16 mouse cellular contexts compared by ENCODE assay signal in the genomic region with DNA sequence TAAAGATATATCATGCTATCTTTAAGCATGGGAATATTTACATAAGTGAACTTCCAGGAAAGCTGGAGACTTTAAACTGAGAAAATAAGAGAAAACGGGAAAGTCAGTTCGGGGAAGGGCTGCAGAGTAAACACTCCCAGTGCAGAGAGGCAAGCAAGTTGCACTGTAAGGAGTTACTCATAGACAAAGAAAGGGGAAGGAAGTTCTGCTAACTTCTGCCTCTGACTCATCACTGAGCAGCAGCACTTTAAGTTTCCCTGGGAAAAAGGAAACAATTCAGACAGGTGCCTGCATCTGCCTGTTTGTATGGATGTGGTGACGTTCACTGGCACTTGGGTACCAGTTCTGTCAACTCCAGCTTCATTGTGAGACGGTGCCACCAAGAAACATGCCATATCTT. TPM values are rescaled to one million over a fixed set of nuclear protein-coding genes. Genes with fewer than 3 reads are reported as not detected.
DNase-seq lines count a peak whose midpoint lies in the region; ATAC-seq lines count a peak whose summit lies in the region.
"Had no signal": no experiment of that assay in that cellular context is flagged by ENCODE, and none has a peak within 500 bp of the region (broad histone marks: within the 10 kb centered on the region; RNA-seq: fewer than 3 reads in every experiment).

No protein-coding gene starts in this region.

- peaks cover 56% of the 10 kb centered on the region for H3K4me1 ChIP-seq in megakaryocyte, embryonic 14.5 days
- H3K4me1 ChIP-seq: embryonic facial prominence, embryonic 13.5 days; midbrain, embryonic 10.5 days had no signal

- peak; percentile 85 for ATAC-seq in common myeloid progenitor, adult 5-6 weeks (replicated peaks; ENCODE audit: low read depth, poor library complexity, severe bottlenecking)
- ATAC-seq: hindbrain, embryonic 16.5 days had no signal

- no peaks in the 10 kb centered on the region for H3K27me3 ChIP-seq in megakaryocyte, embryonic 14.5 days (replicated peaks)
- H3K27me3 ChIP-seq: embryonic facial prominence, embryonic 13.5 days had no signal

- peak; percentile 10 for DNase-seq in lung, postnatal 36 days
- DNase-seq in lung, postnatal 25 days (ENCODE audit: low spot score) = no peak
- no peak for DNase-seq in ovary, postnatal 14 days (ENCODE audit: low spot score)
- DNase-seq in gastrocnemius, postnatal 4 days (ENCODE audit: low spot score in 2 of 2) = no peak
- DNase-seq in ovary, postnatal 10 days (ENCODE audit: low spot score) = no peak
- DNase-seq: cerebellum, adult 11 months; gastrocnemius, postnatal 36 days; kidney, adult 9 months; lung, adult 18-20 months; thymus, postnatal 4 days had no signal

- peak overlapping the region; percentile 71 for H3K4me3 ChIP-seq in megakaryocyte, embryonic 14.5 days (replicated peaks)
- H3K4me3 ChIP-seq: embryonic facial prominence, embryonic 13.5 days; midbrain, embryonic 10.5 days had no signal

- no peaks in the 10 kb centered on the region for H3K9me3 ChIP-seq in megakaryocyte, embryonic 14.5 days
- H3K9me3 ChIP-seq: embryonic facial prominence, embryonic 13.5 days; midbrain, embryonic 10.5 days had no signal

- peaks cover 41% of the 10 kb centered on the region for H3K36me3 ChIP-seq in megakaryocyte, embryonic 14.5 days (replicated peaks; ENCODE audit: low read length)
- H3K36me3 ChIP-seq: embryonic facial prominence, embryonic 13.5 days; midbrain, embryonic 10.5 days had no signal

RNA-seq across cellular contexts. Expression of a gene that starts 28.6 kb away (rescaled TPM):
- total RNA-seq in common myeloid progenitor, adult 5-6 weeks (2017) = 19.2 and 19.7 TPM in 2 replicates
- polyA plus RNA-seq in megakaryocyte, embryonic 14.5 days (2012; ENCODE audit: insufficient read depth, low replicate concordance) = 2.9 TPM in 1 of 2 replicates, not detected in the other
- total RNA-seq in gastrocnemius, postnatal 4 days (2021) = 1 to 10 TPM; 3.9 to 5.5 TPM
- polyA plus RNA-seq: neural tube, embryonic 14.5 days had no signal
